Mouse (Mus musculus): ENCODE results near the gene Zp3. TPM values are rescaled to one million over a fixed set of nuclear protein-coding genes. Genes with fewer than 3 reads are reported as not detected.

Gene Zp3
- total and polyA plus RNA-seq, 3 experiments: not detected

DNA sequence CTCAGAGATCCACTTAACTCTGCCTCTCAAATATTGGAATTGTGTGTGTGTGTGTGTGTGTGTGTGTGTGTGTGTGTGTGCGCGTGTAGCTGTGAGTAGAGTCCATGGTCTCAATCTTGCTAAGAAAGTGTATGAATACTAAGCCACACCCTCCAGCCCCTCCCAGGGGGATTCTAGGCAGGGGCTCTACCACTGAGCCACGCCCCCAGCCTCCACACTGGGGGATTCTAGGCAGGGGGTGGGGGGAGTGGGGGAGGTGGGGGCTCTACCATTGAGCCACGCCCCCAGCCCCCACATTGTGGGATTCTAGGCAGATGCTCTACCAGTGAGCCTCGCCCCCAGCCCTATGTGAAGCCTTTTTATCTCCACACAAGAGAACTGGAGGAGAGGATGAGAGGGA, 33.3 kb upstream of the Zp3 start:
- H3K27me3 ChIP-seq (ENCODE audit: control insufficient read depth, insufficient read depth, low read length): no peaks in the 10 kb centered on the region
- no peak for TF ChIP-seq CTCF (IDR thresholded peaks at IDR 0.05)
- TF ChIP-seq EP300 (IDR thresholded peaks at IDR 0.05; ENCODE audit: insufficient read depth, low read depth, low read length): no peak
- TF ChIP-seq POLR2A (IDR thresholded peaks at IDR 0.05; ENCODE audit: insufficient read depth, low read depth, low read length): no peak
- WGBS: 78% methylated on average over 5 of the region's 5 CpGs
- no peaks in the 10 kb centered on the region for H3K36me3 ChIP-seq (ENCODE audit: control insufficient read depth, insufficient read depth, low read length)
- H3K79me2 ChIP-seq (replicated peaks; ENCODE audit: control insufficient read depth, insufficient read depth, low read length): no peaks in the 10 kb centered on the region
- H3K9ac ChIP-seq (ENCODE audit: low read depth, low read length): no peak overlapping the region
- peaks cover 2% of the 10 kb centered on the region for H3K4me1 ChIP-seq (ENCODE audit: control insufficient read depth, insufficient read depth, low read length)
- H3K27ac ChIP-seq: no peak overlapping the region
- DNase-seq: no peak
- intact Hi-C loops (cut with DNase I): no loop called here
- H3K4me3 ChIP-seq: no peak overlapping the region

DNA sequence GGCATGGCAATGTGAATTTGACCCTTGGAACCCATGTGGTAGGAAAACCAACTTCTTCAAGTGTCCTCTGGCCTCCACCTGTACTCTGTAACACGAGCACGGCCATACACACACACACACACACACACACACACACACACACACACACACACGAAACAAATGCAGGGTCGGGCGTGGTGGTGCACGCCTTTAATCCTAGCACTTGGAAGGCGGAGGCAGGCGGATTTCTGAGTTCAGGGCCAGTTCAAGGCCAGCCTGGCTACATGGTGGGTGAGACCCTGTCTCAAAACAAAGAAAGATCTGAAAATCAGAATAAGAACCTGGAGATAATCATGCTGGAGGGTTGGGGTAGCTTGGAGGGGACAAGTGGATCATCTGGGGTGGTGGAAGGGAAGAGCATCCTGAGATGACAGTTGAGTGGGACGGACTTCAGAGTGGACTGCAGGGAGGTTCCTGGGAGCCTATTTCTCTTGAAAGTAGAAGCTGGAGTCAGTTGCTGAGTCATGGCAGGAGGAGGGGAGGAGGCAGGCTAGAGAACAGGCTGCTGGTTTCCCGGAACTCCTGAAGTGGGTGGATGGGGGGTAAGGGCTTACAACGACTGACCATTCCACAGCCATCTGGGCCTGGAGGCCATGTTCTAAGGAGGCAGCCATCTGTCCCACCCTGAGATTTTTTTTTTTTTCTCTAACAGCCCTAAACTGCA, 29.0 kb upstream of the Zp3 start:
- WGBS: 80% methylated on average over 11 of the region's 11 CpGs
- TF ChIP-seq POLR2A (IDR thresholded peaks at IDR 0.05; ENCODE audit: insufficient read depth, low read depth, low read length) (no peak), CTCF (IDR thresholded peaks at IDR 0.05) (no peak), EP300 (IDR thresholded peaks at IDR 0.05; ENCODE audit: insufficient read depth, low read depth, low read length) (no peak)

DNA sequence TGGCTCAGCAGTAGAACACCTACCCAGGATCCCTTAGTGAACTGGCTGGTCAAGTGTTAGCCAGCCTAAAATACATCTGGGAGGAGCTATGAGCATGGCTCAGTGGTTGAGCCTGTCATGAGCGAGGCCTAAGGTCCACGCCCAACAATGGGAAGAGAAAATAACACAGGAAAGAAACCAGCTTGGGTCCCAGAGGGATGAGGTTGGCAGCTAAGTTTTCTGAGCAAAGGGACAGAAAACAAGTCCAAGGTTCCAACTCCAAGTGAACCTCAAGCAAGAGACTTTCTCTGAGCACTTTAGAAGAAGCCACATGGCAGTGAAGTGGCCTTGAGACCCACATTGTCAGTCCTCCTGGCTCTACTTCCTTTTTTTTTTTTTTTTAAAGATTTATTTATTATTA, 28.2 kb upstream of the Zp3 start:
- no peak overlapping the region for H3K4me3 ChIP-seq
- intact Hi-C loops (cut with DNase I): no loop called here
- H3K79me2 ChIP-seq (replicated peaks; ENCODE audit: control insufficient read depth, insufficient read depth, low read length): no peaks in the 10 kb centered on the region
- no peak overlapping the region for H3K9ac ChIP-seq (ENCODE audit: low read depth, low read length)
- H3K4me1 ChIP-seq (ENCODE audit: control insufficient read depth, insufficient read depth, low read length): no peaks in the 10 kb centered on the region
- no peak for DNase-seq
- no peaks in the 10 kb centered on the region for H3K36me3 ChIP-seq (ENCODE audit: control insufficient read depth, insufficient read depth, low read length)
- no peak for TF ChIP-seq CTCF (IDR thresholded peaks at IDR 0.05)
- TF ChIP-seq EP300 (IDR thresholded peaks at IDR 0.05; ENCODE audit: insufficient read depth, low read depth, low read length): no peak
- no peak for TF ChIP-seq POLR2A (IDR thresholded peaks at IDR 0.05; ENCODE audit: insufficient read depth, low read depth, low read length)
- no peaks in the 10 kb centered on the region for H3K27me3 ChIP-seq (ENCODE audit: control insufficient read depth, insufficient read depth, low read length)
- 94% methylated on average over 2 of the region's 2 CpGs for WGBS
- no peak overlapping the region for H3K27ac ChIP-seq

More for the DNA sequence above, 29.0 kb upstream of the Zp3 start:
- H3K27me3 ChIP-seq (ENCODE audit: control insufficient read depth, insufficient read depth, low read length): no peaks in the 10 kb centered on the region
- no peak for DNase-seq
- no peak overlapping the region for H3K4me3 ChIP-seq
- peaks cover 2% of the 10 kb centered on the region for H3K4me1 ChIP-seq (ENCODE audit: control insufficient read depth, insufficient read depth, low read length)
- intact Hi-C loops (cut with DNase I): no loop called here
- no peak overlapping the region for H3K27ac ChIP-seq
- no peaks in the 10 kb centered on the region for H3K36me3 ChIP-seq (ENCODE audit: control insufficient read depth, insufficient read depth, low read length)
- no peak overlapping the region for H3K9ac ChIP-seq (ENCODE audit: low read depth, low read length)
- no peaks in the 10 kb centered on the region for H3K79me2 ChIP-seq (replicated peaks; ENCODE audit: control insufficient read depth, insufficient read depth, low read length)

DNA sequence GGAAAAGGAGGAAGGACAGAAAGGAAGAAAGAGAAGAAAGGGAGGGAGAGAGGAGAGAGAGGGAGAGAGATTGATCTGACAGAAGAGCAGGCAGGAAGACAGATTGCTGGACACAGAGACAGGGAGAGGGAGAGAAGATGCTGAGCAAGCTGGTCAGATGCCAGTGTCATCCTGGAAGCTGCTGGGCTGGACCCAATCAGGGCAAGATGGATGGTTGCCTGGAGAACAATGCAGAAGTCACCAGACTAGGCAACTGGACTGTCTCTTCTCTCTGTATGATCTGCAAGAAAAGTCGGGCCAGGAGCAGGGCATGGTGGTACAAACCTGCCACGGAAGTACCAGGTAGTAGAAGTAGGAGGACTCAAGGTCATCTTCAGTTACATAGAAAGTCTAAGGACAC, 27.1 kb upstream of the Zp3 start:
- Histone ChIP-seq H3K4me1 (ENCODE audit: control insufficient read depth, insufficient read depth, low read length) (peaks cover 3% of the 10 kb centered on the region), H3K9ac (ENCODE audit: low read depth, low read length) (no peak overlapping the region), H3K36me3 (ENCODE audit: control insufficient read depth, insufficient read depth, low read length) (peaks cover 2% of the 10 kb centered on the region; the same call in 1 of the 2 replicates), H3K4me3 (no peak overlapping the region), H3K27me3 (ENCODE audit: control insufficient read depth, insufficient read depth, low read length) (no peaks in the 10 kb centered on the region), H3K27ac (no peak overlapping the region), H3K79me2 (replicated peaks; ENCODE audit: control insufficient read depth, insufficient read depth, low read length) (no peaks in the 10 kb centered on the region)
- DNase-seq: no peak
- intact Hi-C loops (cut with DNase I): no loop called here
- 86% methylated on average over 2 of the region's 2 CpGs for WGBS
- TF ChIP-seq EP300 (IDR thresholded peaks at IDR 0.05; ENCODE audit: insufficient read depth, low read depth, low read length) (no peak), POLR2A (IDR thresholded peaks at IDR 0.05; ENCODE audit: insufficient read depth, low read depth, low read length) (no peak), CTCF (IDR thresholded peaks at IDR 0.05) (no peak)

DNA sequence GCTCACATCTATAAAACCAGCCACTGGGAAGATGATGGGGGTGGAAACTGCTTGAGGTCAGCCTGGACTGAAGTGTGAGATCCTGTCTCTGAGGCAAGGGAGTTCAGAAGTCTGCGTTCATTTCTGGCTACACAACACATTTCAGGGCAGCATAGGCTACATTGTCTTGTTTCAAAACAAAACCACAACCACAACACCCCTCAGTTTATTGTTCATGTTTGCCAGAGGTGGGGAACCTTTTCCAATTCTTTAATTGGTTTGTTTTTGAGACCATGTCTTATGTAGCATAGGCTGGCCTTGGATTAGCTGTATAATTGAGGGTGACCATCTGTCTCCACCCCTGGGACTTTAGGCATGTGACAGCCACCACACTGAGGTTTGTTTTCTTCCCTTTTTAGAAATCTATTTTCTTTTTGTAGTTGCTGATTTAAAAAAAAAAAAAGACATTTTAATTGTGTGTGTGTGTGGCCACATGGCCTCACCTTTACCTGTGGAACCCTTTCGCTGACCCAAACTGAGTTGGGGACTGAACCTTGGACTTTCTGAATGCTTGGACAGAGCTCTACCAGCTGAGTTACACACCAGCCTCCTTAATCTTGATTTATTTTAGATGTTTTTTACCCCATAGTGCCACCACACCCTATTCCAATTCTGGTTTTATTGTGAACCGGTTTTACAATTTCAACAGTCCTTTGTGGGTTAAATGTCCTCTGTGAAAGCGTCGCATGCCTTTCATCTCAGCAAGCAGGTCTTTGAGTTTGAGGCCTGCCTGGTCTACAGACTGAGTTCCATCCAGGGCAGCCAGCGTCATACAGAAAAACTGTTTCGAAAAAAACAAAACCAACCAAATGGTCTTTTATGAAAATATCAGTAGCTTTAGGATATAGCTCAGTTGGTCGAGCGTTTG, 23.3 kb upstream of the Zp3 start:
- peaks cover 7% of the 10 kb centered on the region for H3K4me1 ChIP-seq (ENCODE audit: control insufficient read depth, insufficient read depth, low read length)
- peak overlapping the region; percentile 95 for H3K27ac ChIP-seq
- peak overlapping the region; percentile 11; the same call in 1 of the 2 replicates for H3K4me3 ChIP-seq
- peaks cover 2% of the 10 kb centered on the region; the same call in 1 of the 2 replicates for H3K36me3 ChIP-seq (ENCODE audit: control insufficient read depth, insufficient read depth, low read length)
- intact Hi-C loops (cut with DNase I): loop anchor here (1.0 kb wide), 2 partner anchors 21 to 68 kb away; no protein-coding TSS in a partner anchor
- no peaks in the 10 kb centered on the region for H3K79me2 ChIP-seq (replicated peaks; ENCODE audit: control insufficient read depth, insufficient read depth, low read length)
- no peak for DNase-seq
- TF ChIP-seq POLR2A (IDR thresholded peaks at IDR 0.05; ENCODE audit: insufficient read depth, low read depth, low read length) (no peak), CTCF (IDR thresholded peaks at IDR 0.05) (no peak)
- 81% methylated on average over 9 of the region's 9 CpGs for WGBS
- H3K27me3 ChIP-seq (ENCODE audit: control insufficient read depth, insufficient read depth, low read length): no peaks in the 10 kb centered on the region
- no peak overlapping the region for H3K9ac ChIP-seq (ENCODE audit: low read depth, low read length)
